Mouse (Mus musculus): ENCODE measurements around the gene Bad.

DNA sequence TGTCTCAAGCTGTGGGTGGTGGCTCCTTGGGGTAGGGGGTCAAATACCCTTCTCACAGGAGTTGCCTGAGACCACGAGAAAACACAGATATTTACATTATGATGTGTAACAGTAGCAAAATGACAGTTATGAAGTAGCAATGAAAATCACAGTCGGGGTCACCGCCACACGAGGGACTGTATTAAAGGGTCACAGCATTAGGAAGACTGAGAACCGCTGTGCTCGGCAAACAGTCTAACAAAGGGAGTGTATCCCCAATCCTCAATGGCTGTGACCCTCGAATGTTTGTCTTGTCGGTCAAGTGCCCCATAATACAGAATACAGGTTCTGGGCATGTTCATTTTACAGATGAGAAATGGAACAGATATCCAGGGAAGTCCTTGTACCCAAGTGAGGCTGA lies 52.3 kb downstream of the Bad start:
- TF ChIP-seq CTCF (IDR thresholded peaks at IDR 0.05; ENCODE audit: low read depth, low read length), result no peak
- no peak for TF ChIP-seq POLR2A (IDR thresholded peaks at IDR 0.05; ENCODE audit: borderline replicate concordance, low read depth, low read length)

Data from bone marrow macrophage, adult 2 months (primary cell).